Mouse (Mus musculus) adrenal gland, postnatal 4 days (tissue): Measurements from ENCODE around the gene Dnmt3l. TPM values are rescaled to one million over a fixed set of nuclear protein-coding genes. Genes with fewer than 3 reads are reported as not detected.

Source experiments
- total RNA-seq, 2 experiments: library from RNA; stranded (reverse); gene quantifications; 2 replicates each; pipeline ENCODE4 v1.2.3; 2021

Gene Dnmt3l
- total RNA-seq, 2 experiments from 2014 or later = 2.9 to 3.2 TPM

Other genes with a start within 250 kb of the Dnmt3l start
- gene Gm9639, start 246.9 kb upstream of the Dnmt3l start, total RNA-seq = not detected
- not detected for gene Gm19668, start 242.8 kb upstream of the Dnmt3l start, total RNA-seq
- not detected for gene Gm9507, start 230.1 kb upstream of the Dnmt3l start, total RNA-seq
- gene Gm2696, start 227.3 kb upstream of the Dnmt3l start, total RNA-seq = not detected
- not detected for gene Krtap10-4, start 214.9 kb upstream of the Dnmt3l start, total RNA-seq
- gene Krtap10-10, start 206.0 kb upstream of the Dnmt3l start, total RNA-seq = not detected
- gene Gm36176, start 195.1 kb upstream of the Dnmt3l start, total RNA-seq = not detected
- gene Gm10318, start 189.1 kb upstream of the Dnmt3l start, total RNA-seq = not detected
- gene Gm3285, start 180.0 kb upstream of the Dnmt3l start, total RNA-seq = not detected
- 10 to 100 TPM in 1 of 2 experiments, 1 to 10 TPM in 1; 9.8 to 14.6 TPM for gene Lrrc3, start 139.4 kb upstream of the Dnmt3l start, total RNA-seq
- gene Trpm2, start 71.4 kb upstream of the Dnmt3l start, total RNA-seq = 1 to 10 TPM; 4.1 to 4.3 TPM
- gene 1810043G02Rik, start 63.4 kb upstream of the Dnmt3l start, total RNA-seq = 10 to 100 TPM; 21.3 to 25.1 TPM
- 10 to 100 TPM; 85.6 to 87.2 TPM for gene Pfkl, start 31.9 kb upstream of the Dnmt3l start, total RNA-seq
- not detected for gene Aire, start 1.7 kb downstream of the Dnmt3l start, total RNA-seq
- gene Icosl, start 27.4 kb downstream of the Dnmt3l start, total RNA-seq = 10 to 100 TPM; 15.4 to 19.4 TPM
- gene D10Jhu81e, start 127.8 kb downstream of the Dnmt3l start, total RNA-seq = 100 to 1,000 TPM; 150 to 164 TPM
- gene Pwp2, start 143.2 kb downstream of the Dnmt3l start, total RNA-seq = 10 to 100 TPM; 17.8 to 18.5 TPM
- gene Trappc10, start 202.7 kb downstream of the Dnmt3l start, total RNA-seq = 10 to 100 TPM; 48.8 to 50.2 TPM